Mouse (Mus musculus): Measurements from ENCODE around the gene Skp2. TPM values are rescaled to one million over a fixed set of nuclear protein-coding genes. Genes with fewer than 3 reads are reported as not detected.

The Skp2 gene
- total RNA-seq, 1 experiment, result 42.7 TPM

- in situ Hi-C loops (cut with MboI; ENCODE audit: low sequenced_read_pairs in 2 of 2, unreplicated experiment in 2 of 2), result no loop called here
Measured at GRCm38 (mm10) chr15:9074671-9075070, 80.6 kb downstream of the Skp2 start.

GRCm38 (mm10) chr15:9074139-9074538, 81.1 kb downstream of the Skp2 start:
- in situ Hi-C loops (cut with MboI; ENCODE audit: low sequenced_read_pairs in 2 of 2, unreplicated experiment in 2 of 2), result no loop called here
- Histone ChIP-seq H3K9me3 (ENCODE audit: control insufficient read depth, insufficient read depth, low read depth, low read length) (no peaks in the 10 kb centered on the region), H3K4me1 (ENCODE audit: control insufficient read depth in 2 of 2, insufficient read depth in 2 of 2, low read length in 2 of 2, poor library complexity in 1 of 2) (peaks cover 2 to 15% of the 10 kb centered on the region in 2 experiments), H3K4me3 (ENCODE audit: insufficient read depth in 1 of 2, low read depth in 1 of 2, low read length in 2 of 2, poor library complexity in 1 of 2, severe bottlenecking in 1 of 2) (no peak overlapping the region), H3K27ac (ENCODE audit: insufficient read depth, low read depth, low read length, poor library complexity, severe bottlenecking) (no peak overlapping the region), H3K36me3 (ENCODE audit: control insufficient read depth, insufficient read depth, low read length, poor library complexity, severe bottlenecking) (no peaks in the 10 kb centered on the region), H3K9ac (ENCODE audit: insufficient read depth, low read depth, low read length, poor library complexity, severe bottlenecking) (no peak overlapping the region)
- no peak for DNase-seq (ENCODE audit: low read depth, low spot score)
- TF ChIP-seq HCFC1 (IDR thresholded peaks at IDR 0.05; ENCODE audit: borderline replicate concordance, insufficient read depth, low read length) (no peak), ZNF384 (IDR thresholded peaks at IDR 0.05; ENCODE audit: low read depth, low read length) (no peak), ZC3H11A (IDR thresholded peaks at IDR 0.05; ENCODE audit: borderline replicate concordance, low read depth, low read length) (no peak), CHD2 (IDR thresholded peaks at IDR 0.05; ENCODE audit: low read depth, low read length) (no peak), MAFK (IDR thresholded peaks at IDR 0.05; ENCODE audit: insufficient read depth, low read depth, low read length) (no peak)

More at GRCm38 (mm10) chr15:9074671-9075070, 80.6 kb downstream of the Skp2 start:
- H3K9me3 ChIP-seq (ENCODE audit: control insufficient read depth, insufficient read depth, low read depth, low read length), result no peaks in the 10 kb centered on the region
- TF ChIP-seq ZC3H11A (IDR thresholded peaks at IDR 0.05; ENCODE audit: borderline replicate concordance, low read depth, low read length) (no peak), ZNF384 (IDR thresholded peaks at IDR 0.05; ENCODE audit: low read depth, low read length) (no peak), CHD2 (IDR thresholded peaks at IDR 0.05; ENCODE audit: low read depth, low read length) (no peak), HCFC1 (IDR thresholded peaks at IDR 0.05; ENCODE audit: borderline replicate concordance, insufficient read depth, low read length) (no peak), MAFK (IDR thresholded peaks at IDR 0.05; ENCODE audit: insufficient read depth, low read depth, low read length) (no peak)
- no peak overlapping the region for H3K9ac ChIP-seq (ENCODE audit: insufficient read depth, low read depth, low read length, poor library complexity, severe bottlenecking)
- peaks cover 2 to 16% of the 10 kb centered on the region in 2 experiments for H3K4me1 ChIP-seq (ENCODE audit: control insufficient read depth in 2 of 2, insufficient read depth in 2 of 2, low read length in 2 of 2, poor library complexity in 1 of 2)
- DNase-seq (ENCODE audit: low read depth, low spot score), result no peak
- H3K36me3 ChIP-seq (ENCODE audit: control insufficient read depth, insufficient read depth, low read length, poor library complexity, severe bottlenecking), result no peaks in the 10 kb centered on the region
- no peak overlapping the region for H3K27ac ChIP-seq (ENCODE audit: insufficient read depth, low read depth, low read length, poor library complexity, severe bottlenecking)
- H3K4me3 ChIP-seq (ENCODE audit: insufficient read depth in 1 of 2, low read depth in 1 of 2, low read length in 2 of 2, poor library complexity in 1 of 2, severe bottlenecking in 1 of 2), result no peak overlapping the region

- H3K27ac ChIP-seq (ENCODE audit: insufficient read depth, low read depth, low read length, poor library complexity, severe bottlenecking), result no peak overlapping the region
- no peak overlapping the region for H3K9ac ChIP-seq (ENCODE audit: insufficient read depth, low read depth, low read length, poor library complexity, severe bottlenecking)
- no peak for TF ChIP-seq CHD2 (IDR thresholded peaks at IDR 0.05; ENCODE audit: low read depth, low read length)
- no peak for TF ChIP-seq HCFC1 (IDR thresholded peaks at IDR 0.05; ENCODE audit: borderline replicate concordance, insufficient read depth, low read length)
- TF ChIP-seq ZC3H11A (IDR thresholded peaks at IDR 0.05; ENCODE audit: borderline replicate concordance, low read depth, low read length), result no peak
- no peak for TF ChIP-seq ZNF384 (IDR thresholded peaks at IDR 0.05; ENCODE audit: low read depth, low read length)
- no peak for TF ChIP-seq MAFK (IDR thresholded peaks at IDR 0.05; ENCODE audit: insufficient read depth, low read depth, low read length)
- no peak overlapping the region for H3K4me3 ChIP-seq (ENCODE audit: insufficient read depth in 1 of 2, low read depth in 1 of 2, low read length in 2 of 2, poor library complexity in 1 of 2, severe bottlenecking in 1 of 2)
- H3K9me3 ChIP-seq (ENCODE audit: control insufficient read depth, insufficient read depth, low read depth, low read length), result no peaks in the 10 kb centered on the region
- H3K36me3 ChIP-seq (ENCODE audit: control insufficient read depth, insufficient read depth, low read length, poor library complexity, severe bottlenecking), result no peaks in the 10 kb centered on the region
- DNase-seq (ENCODE audit: low read depth, low spot score), result no peak
- peaks cover 2 to 11% of the 10 kb centered on the region in 2 experiments for H3K4me1 ChIP-seq (ENCODE audit: control insufficient read depth in 2 of 2, insufficient read depth in 2 of 2, low read length in 2 of 2, poor library complexity in 1 of 2)
- in situ Hi-C loops (cut with MboI; ENCODE audit: low sequenced_read_pairs in 2 of 2, unreplicated experiment in 2 of 2), result no loop called here
Measured at GRCm38 (mm10) chr15:9073684-9074083, 81.5 kb downstream of the Skp2 start.

GRCm38 (mm10) chr15:9073067-9073608, 82.1 kb downstream of the Skp2 start:
- TF ChIP-seq HCFC1 (IDR thresholded peaks at IDR 0.05; ENCODE audit: borderline replicate concordance, insufficient read depth, low read length), result no peak
- TF ChIP-seq MAFK (IDR thresholded peaks at IDR 0.05; ENCODE audit: insufficient read depth, low read depth, low read length), result no peak
- peak; percentile 65; the same call in 1 of the 2 replicates for TF ChIP-seq ZNF384 (IDR thresholded peaks at IDR 0.05; ENCODE audit: low read depth, low read length)
- no peak for TF ChIP-seq CHD2 (IDR thresholded peaks at IDR 0.05; ENCODE audit: low read depth, low read length)
- TF ChIP-seq ZC3H11A (IDR thresholded peaks at IDR 0.05; ENCODE audit: borderline replicate concordance, low read depth, low read length), result no peak
- in situ Hi-C loops (cut with MboI; ENCODE audit: low sequenced_read_pairs in 2 of 2, unreplicated experiment in 2 of 2), result no loop called here
- Histone ChIP-seq H3K9ac (ENCODE audit: insufficient read depth, low read depth, low read length, poor library complexity, severe bottlenecking) (no peak overlapping the region), H3K4me1 (ENCODE audit: control insufficient read depth in 2 of 2, insufficient read depth in 2 of 2, low read length in 2 of 2, poor library complexity in 1 of 2) (peaks cover 2 to 8% of the 10 kb centered on the region in 2 experiments), H3K36me3 (ENCODE audit: control insufficient read depth, insufficient read depth, low read length, poor library complexity, severe bottlenecking) (no peaks in the 10 kb centered on the region), H3K4me3 (ENCODE audit: insufficient read depth in 1 of 2, low read depth in 1 of 2, low read length in 2 of 2, poor library complexity in 1 of 2, severe bottlenecking in 1 of 2) (peak overlapping the region in 1 of 2 experiments; percentile 86; a peak in 1 of 4 replicates), H3K9me3 (ENCODE audit: control insufficient read depth, insufficient read depth, low read depth, low read length) (no peaks in the 10 kb centered on the region), H3K27ac (ENCODE audit: insufficient read depth, low read depth, low read length, poor library complexity, severe bottlenecking) (no peak overlapping the region)
- DNase-seq (ENCODE audit: low read depth, low spot score), result no peak
